Mouse (Mus musculus) hindbrain, embryonic 15.5 days (tissue): ENCODE measurements at regions not wholly inside any gene's neighbourhood (a gene's known extent, or its start where the extent isn't known, plus 50 kb on each side); places are given as distances from the start of the nearest gene placed in this dataset.

Source experiments
- ATAC-seq: fragments of 200-750 bp; cut with Nextera tagmentation; 2 replicates; pipeline ENCODE4 v1.8.0; 2017; ENCODE audit warnings: low read depth, moderate number of reproducible peaks, moderate TSS enrichment; ENCODE audit not compliant: low FRiP score
- H3K27ac ChIP-seq: fragments of 300-500 bp; sonication (generic); replicated peaks from 2 replicates; pipeline ENCODE4 v1.5.1; 2015; ENCODE audit warnings: mild to moderate bottlenecking, inconsistent platforms
- H3K27me3 ChIP-seq: fragments of 300-500 bp; sonication (generic); 2 replicates; pipeline ENCODE4 v1.6.1; 2015; ENCODE audit warnings: control low read depth, inconsistent platforms
- H3K36me3 ChIP-seq: fragments of 300-500 bp; sonication (generic); 2 replicates; pipeline ENCODE4 v1.6.1; 2015; ENCODE audit warnings: control low read depth, inconsistent platforms
- H3K4me1 ChIP-seq: fragments of 300-500 bp; sonication (generic); replicated peaks from 2 replicates; pipeline ENCODE4 v1.6.1; 2015; ENCODE audit warnings: control low read depth, inconsistent platforms
- H3K4me2 ChIP-seq: fragments of 300-500 bp; sonication (generic); 2 replicates; pipeline ENCODE4 v1.6.1; 2015; ENCODE audit warnings: moderate library complexity, mild to moderate bottlenecking, inconsistent platforms
- H3K4me3 ChIP-seq: fragments of 300-500 bp; sonication (generic); 2 replicates; pipeline ENCODE4 v1.5.1; 2015; ENCODE audit warnings: mild to moderate bottlenecking, inconsistent platforms
- H3K9ac ChIP-seq: fragments of 300-500 bp; sonication (generic); 2 replicates; pipeline ENCODE4 v1.6.1; 2015; ENCODE audit warnings: inconsistent platforms
- H3K9me3 ChIP-seq: fragments of 300-500 bp; sonication (generic); 2 replicates; pipeline ENCODE4 v1.6.1; 2016; ENCODE audit warnings: control low read depth, inconsistent platforms
- WGBS: fragments of 180-500 bp; shearing (Covaris S2); methylation state at CpG from one replicate; pipeline ENCODE4 v1.1.7; 2015; 5-methylcytosine and 5-hydroxymethylcytosine counted together

DNA sequence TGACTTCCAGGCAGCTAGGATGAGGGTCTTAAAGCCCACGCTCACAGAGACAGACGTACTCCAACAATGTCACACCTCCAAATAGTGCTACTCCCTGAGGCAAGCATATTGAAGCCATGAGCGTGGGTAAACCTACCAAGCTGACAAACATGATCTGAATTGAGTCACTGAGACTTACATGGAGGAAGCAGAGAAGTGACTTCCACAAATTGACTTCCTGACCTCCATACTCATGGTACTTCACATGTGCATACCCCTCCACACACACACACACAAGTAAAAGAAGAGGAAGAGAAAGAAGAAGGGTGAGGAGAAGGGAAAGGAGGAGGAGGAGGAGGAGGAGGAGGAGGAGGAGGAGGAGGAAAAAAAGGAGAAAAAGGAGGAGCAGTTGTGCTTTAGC lies 577.8 kb upstream of the Nrp1 start:
- no peak overlapping the region for H3K9ac ChIP-seq
- ATAC-seq, result no peak
- no peak overlapping the region for H3K4me2 ChIP-seq
- WGBS, result 93% methylated on average over 3 of the region's 3 CpGs
- H3K9me3 ChIP-seq, result no peaks in the 10 kb centered on the region
- no peak overlapping the region for H3K4me3 ChIP-seq
- no peaks in the 10 kb centered on the region for H3K27me3 ChIP-seq
- peaks cover 17% of the 10 kb centered on the region for H3K4me1 ChIP-seq
- H3K27ac ChIP-seq, result no peak overlapping the region
- H3K36me3 ChIP-seq, result no peaks in the 10 kb centered on the region

- no peak overlapping the region for H3K4me3 ChIP-seq
Measured at GRCm38 (mm10) chr8:127781011-127781410, 577.4 kb upstream of the Nrp1 start.

DNA sequence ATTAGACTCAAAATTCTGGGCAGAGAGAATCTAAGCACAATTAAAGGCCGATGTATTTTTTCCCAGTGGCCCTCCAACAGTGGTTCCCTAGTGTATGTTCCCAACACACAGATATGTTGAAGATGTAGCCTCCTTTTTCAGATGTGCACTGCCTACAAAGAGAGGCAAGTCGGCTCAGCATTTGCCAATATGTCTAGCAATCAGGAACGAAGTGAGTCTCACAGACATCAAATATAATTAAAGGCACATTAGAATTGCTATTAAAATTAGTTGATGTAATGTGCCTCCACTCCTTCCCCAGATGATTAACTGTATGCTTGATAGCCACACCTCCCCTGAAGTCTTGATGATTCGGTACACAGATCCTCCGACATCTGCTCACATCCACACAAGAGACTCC lies 565.8 kb upstream of the Nrp1 start:
- H3K4me3 ChIP-seq, result no peak overlapping the region
- H3K9ac ChIP-seq, result no peak overlapping the region
- no peaks in the 10 kb centered on the region for H3K9me3 ChIP-seq
- no peaks in the 10 kb centered on the region for H3K27me3 ChIP-seq
- ATAC-seq, result no peak
- no peak overlapping the region for H3K27ac ChIP-seq
- WGBS, result 73% methylated on average over 5 of the region's 5 CpGs
- no peaks in the 10 kb centered on the region for H3K36me3 ChIP-seq
- no peaks in the 10 kb centered on the region for H3K4me1 ChIP-seq
- no peak overlapping the region for H3K4me2 ChIP-seq

More at GRCm38 (mm10) chr8:127781011-127781410, 577.4 kb upstream of the Nrp1 start:
- Histone ChIP-seq H3K9me3 (no peaks in the 10 kb centered on the region), H3K4me2 (no peak overlapping the region), H3K27ac (no peak overlapping the region), H3K27me3 (no peaks in the 10 kb centered on the region), H3K36me3 (no peaks in the 10 kb centered on the region), H3K9ac (no peak overlapping the region), H3K4me1 (peaks cover 14% of the 10 kb centered on the region; the same call in 1 of the 2 replicates)
- ATAC-seq, result no peak
- WGBS, result 72% methylated on average over 1 of the region's 1 CpGs

DNA sequence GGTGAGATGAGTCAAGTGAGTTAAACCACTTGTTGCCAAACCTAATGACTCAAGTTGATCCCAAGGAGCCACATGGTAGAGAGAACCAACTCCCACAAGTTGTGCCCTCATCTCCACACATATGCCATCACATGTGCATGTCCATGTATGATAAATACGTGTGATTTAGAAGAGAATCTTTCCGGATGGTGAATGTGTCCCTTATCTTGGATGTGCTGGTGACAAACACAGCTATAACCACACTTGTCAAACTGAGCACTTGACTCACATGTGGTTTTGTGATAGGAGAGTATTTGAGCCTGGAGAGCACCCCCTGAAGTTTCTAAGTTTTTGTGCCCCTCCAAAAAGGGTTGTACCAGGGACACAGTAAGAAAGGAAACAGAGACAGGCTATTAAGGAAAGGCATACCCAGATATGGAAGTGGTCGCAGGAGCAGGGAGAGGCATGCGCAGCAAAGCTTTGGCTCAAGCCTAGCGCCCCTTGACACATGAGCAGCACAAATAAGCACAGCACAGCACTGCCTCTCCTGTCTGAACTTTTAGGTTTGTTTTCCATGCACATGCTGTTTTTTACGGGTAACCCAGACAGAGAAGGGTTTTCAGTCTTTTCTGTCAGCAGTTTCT lies 558.4 kb upstream of the Nrp1 start:
- 80% methylated on average over 6 of the region's 6 CpGs for WGBS
- Histone ChIP-seq H3K27ac (no peak overlapping the region), H3K4me2 (no peak overlapping the region), H3K4me1 (peaks cover 11% of the 10 kb centered on the region; the same call in 1 of the 2 replicates), H3K27me3 (no peaks in the 10 kb centered on the region), H3K36me3 (no peaks in the 10 kb centered on the region), H3K4me3 (no peak overlapping the region), H3K9ac (no peak overlapping the region), H3K9me3 (no peaks in the 10 kb centered on the region)
- ATAC-seq, result no peak

- 0 out of 2 replicates have a peak overlapping the region, but pooled peaks have one; percentile 39 for H3K27ac ChIP-seq
- H3K36me3 ChIP-seq, result no peaks in the 10 kb centered on the region
- H3K27me3 ChIP-seq, result no peaks in the 10 kb centered on the region
- no peaks in the 10 kb centered on the region for H3K9me3 ChIP-seq
- WGBS, result 68% methylated on average over 7 of the region's 7 CpGs
- no peak overlapping the region for H3K4me2 ChIP-seq
- H3K4me3 ChIP-seq, result no peak overlapping the region
- H3K4me1 ChIP-seq, result peaks cover 15% of the 10 kb centered on the region; the same call in 1 of the 2 replicates
- no peak for ATAC-seq
- no peak overlapping the region for H3K9ac ChIP-seq
Measured at GRCm38 (mm10) chr8:127802136-127802535, 556.3 kb upstream of the Nrp1 start.

DNA sequence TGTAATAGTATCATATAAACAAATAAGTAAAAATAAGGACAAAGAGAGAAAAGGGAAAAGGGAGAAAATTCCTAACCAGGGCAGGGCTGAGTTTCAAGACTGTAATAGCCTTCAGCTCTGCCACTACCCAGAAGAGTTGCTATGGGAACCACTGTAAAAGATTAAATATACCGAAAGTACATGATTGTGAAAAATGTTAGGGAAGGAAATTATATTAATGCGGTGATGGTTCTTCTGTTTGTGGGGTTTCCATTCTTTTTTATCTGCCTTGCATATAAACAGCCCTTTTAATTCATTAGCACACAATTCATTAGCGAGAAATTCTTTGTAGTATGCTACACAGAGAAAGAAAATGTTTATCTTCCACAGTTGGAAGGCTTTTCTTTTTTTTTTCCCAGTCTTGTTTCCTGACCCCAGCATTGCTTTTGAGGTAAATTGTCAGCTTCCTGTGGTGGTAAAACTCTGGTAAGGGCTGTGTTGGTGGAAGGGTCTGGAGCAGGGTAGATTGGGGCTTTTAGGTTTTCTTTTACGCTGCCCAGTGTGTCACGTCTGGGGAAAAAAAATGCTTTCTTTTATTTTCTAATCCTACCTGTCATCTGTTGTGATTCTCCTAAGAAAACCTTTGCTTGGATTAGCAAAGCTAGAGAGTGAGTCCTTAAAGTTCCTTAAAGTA lies 555.6 kb upstream of the Nrp1 start:
- Histone ChIP-seq H3K4me1 (peaks cover 15% of the 10 kb centered on the region; the same call in 1 of the 2 replicates), H3K27ac (peak overlapping the region; percentile 39; the same call in 1 of the 2 replicates), H3K9me3 (no peaks in the 10 kb centered on the region), H3K27me3 (no peaks in the 10 kb centered on the region), H3K4me3 (no peak overlapping the region), H3K36me3 (no peaks in the 10 kb centered on the region), H3K9ac (no peak overlapping the region), H3K4me2 (no peak overlapping the region)
- WGBS, result 57% methylated on average over 5 of the region's 5 CpGs
- ATAC-seq, result no peak

GRCm38 (mm10) chr8:127809203-127810155 lies 548.9 kb upstream of the Nrp1 start:
- no peak for ATAC-seq
- Histone ChIP-seq H3K36me3 (no peaks in the 10 kb centered on the region), H3K4me1 (0 out of 2 replicates have a peak, but pooled peaks cover 4% of the 10 kb centered on the region)

DNA sequence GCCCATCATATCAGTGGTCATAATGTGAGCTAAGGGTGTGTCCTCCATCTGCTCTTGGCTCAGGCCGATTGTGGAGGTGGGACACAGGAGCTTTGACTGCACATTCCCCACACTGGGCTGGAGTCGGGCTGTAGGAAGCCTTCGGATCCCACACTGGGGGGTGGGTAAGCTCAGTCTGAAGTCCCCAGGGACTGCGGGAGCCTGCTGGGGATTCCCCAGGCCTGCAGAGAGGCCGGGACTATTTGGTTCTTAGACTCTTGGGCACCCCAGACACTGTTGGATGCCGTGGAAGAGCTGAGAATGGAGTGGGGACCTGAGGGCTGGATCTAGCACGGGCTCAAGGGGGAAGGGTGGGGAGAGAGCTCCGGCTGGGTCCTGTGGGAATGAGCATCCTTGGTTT lies 547.1 kb upstream of the Nrp1 start:
- H3K9me3 ChIP-seq, result no peaks in the 10 kb centered on the region
- H3K9ac ChIP-seq, result no peak overlapping the region
- H3K4me1 ChIP-seq, result no peaks in the 10 kb centered on the region
- no peaks in the 10 kb centered on the region for H3K36me3 ChIP-seq
- H3K4me2 ChIP-seq, result no peak overlapping the region
- no peak overlapping the region for H3K4me3 ChIP-seq
- H3K27me3 ChIP-seq, result no peaks in the 10 kb centered on the region
- ATAC-seq, result no peak
- H3K27ac ChIP-seq, result no peak overlapping the region
- 88% methylated on average over 8 of the region's 8 CpGs for WGBS

More at GRCm38 (mm10) chr8:127809203-127810155, 548.9 kb upstream of the Nrp1 start:
- H3K4me3 ChIP-seq, result no peak overlapping the region
- no peak overlapping the region for H3K9ac ChIP-seq
- H3K27me3 ChIP-seq, result no peaks in the 10 kb centered on the region
- no peak overlapping the region for H3K27ac ChIP-seq
- no peaks in the 10 kb centered on the region for H3K9me3 ChIP-seq
- WGBS, result 66% methylated on average over 7 of the region's 7 CpGs
- H3K4me2 ChIP-seq, result no peak overlapping the region

- Histone ChIP-seq H3K4me1 (no peaks in the 10 kb centered on the region), H3K4me2 (no peak overlapping the region), H3K9ac (no peak overlapping the region), H3K27ac (no peak overlapping the region), H3K9me3 (no peaks in the 10 kb centered on the region), H3K36me3 (no peaks in the 10 kb centered on the region), H3K27me3 (no peaks in the 10 kb centered on the region), H3K4me3 (no peak overlapping the region)
- WGBS, result 84% methylated on average over 9 of the region's 9 CpGs
- no peak for ATAC-seq
Measured at GRCm38 (mm10) chr8:127814785-127815523, 543.5 kb upstream of the Nrp1 start.

DNA sequence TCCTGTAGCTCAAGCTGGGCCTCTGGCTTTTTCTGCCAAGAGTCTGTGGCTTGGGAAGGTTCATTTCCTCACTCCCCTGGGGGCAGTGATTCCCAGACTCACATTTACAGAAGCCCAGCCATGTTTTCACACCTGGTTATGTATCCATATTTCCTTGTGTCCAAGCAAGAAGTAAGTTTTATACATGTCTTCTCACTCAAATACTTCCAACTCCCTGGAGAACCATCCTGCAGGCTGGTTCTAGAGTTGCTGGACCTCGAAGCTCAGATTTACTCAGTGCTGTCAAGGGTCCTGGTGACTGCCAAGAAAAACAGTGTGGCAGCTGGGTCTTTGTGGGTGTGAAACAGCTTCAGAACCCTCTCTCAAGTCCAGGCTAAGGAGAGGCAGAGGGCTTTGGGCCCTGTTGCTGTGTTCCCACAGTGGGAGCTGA lies 537.6 kb upstream of the Nrp1 start:
- H3K27me3 ChIP-seq, result no peaks in the 10 kb centered on the region
- H3K4me3 ChIP-seq, result no peak overlapping the region
- H3K9me3 ChIP-seq, result no peaks in the 10 kb centered on the region
- WGBS, result 78% methylated on average over 1 of the region's 1 CpGs
- no peak overlapping the region for H3K9ac ChIP-seq
- H3K27ac ChIP-seq, result no peak overlapping the region
- no peak for ATAC-seq
- H3K4me1 ChIP-seq, result no peaks in the 10 kb centered on the region
- no peak overlapping the region for H3K4me2 ChIP-seq
- no peaks in the 10 kb centered on the region for H3K36me3 ChIP-seq

GRCm38 (mm10) chr8:127821646-127822045 lies 536.8 kb upstream of the Nrp1 start:
- H3K4me3 ChIP-seq, result no peak overlapping the region
- no peaks in the 10 kb centered on the region for H3K36me3 ChIP-seq
- H3K4me2 ChIP-seq, result no peak overlapping the region
- no peak overlapping the region for H3K27ac ChIP-seq
- no peaks in the 10 kb centered on the region for H3K27me3 ChIP-seq
- 76% methylated on average over 1 of the region's 1 CpGs for WGBS
- H3K9me3 ChIP-seq, result no peaks in the 10 kb centered on the region
- H3K4me1 ChIP-seq, result no peaks in the 10 kb centered on the region
- no peak for ATAC-seq
- no peak overlapping the region for H3K9ac ChIP-seq
